Mouse (Mus musculus) inflammation-experienced regulatory T-cells, adult 6 months (primary cell): ENCODE results near the gene Cel. TPM values are rescaled to one million over a fixed set of nuclear protein-coding genes. Genes with fewer than 3 reads are reported as not detected.

Experiments
- ATAC-seq: one replicate; pipeline ENCODE4 v1.8.0; 2017
- polyA plus RNA-seq, 3 experiments: library from polyadenylated mRNA; unstranded; fragments of 100-300 nt; shearing (Covaris generic); gene quantifications; one replicate each; pipeline ENCODE4 v1.2.1; 2017

The Cel gene
- polyA plus RNA-seq = not detected

DNA sequence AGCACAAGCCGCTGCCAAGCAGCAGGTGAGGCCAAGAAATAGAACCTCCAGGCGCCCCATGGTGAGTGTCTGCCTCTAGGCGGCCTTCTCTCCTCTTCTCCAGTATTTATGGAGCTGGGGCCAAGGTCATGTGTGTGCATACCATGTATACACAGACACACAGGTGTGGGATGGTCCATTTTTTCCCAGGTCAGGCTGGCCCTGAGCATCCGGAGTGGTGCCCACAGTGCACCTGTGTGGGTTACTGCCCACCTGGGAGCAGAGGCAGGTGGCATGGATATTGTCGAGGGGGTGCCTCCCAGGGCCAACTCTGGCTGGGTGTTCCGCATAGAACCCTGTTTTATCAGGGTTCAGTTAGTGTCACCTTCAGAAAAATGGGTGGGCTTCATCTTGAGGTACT lies at the start of gene Cel:
TSS of gene Cel (minus strand) at position 101 of the 400 bp plus-strand sequence.
- ATAC-seq = no peak

DNA sequence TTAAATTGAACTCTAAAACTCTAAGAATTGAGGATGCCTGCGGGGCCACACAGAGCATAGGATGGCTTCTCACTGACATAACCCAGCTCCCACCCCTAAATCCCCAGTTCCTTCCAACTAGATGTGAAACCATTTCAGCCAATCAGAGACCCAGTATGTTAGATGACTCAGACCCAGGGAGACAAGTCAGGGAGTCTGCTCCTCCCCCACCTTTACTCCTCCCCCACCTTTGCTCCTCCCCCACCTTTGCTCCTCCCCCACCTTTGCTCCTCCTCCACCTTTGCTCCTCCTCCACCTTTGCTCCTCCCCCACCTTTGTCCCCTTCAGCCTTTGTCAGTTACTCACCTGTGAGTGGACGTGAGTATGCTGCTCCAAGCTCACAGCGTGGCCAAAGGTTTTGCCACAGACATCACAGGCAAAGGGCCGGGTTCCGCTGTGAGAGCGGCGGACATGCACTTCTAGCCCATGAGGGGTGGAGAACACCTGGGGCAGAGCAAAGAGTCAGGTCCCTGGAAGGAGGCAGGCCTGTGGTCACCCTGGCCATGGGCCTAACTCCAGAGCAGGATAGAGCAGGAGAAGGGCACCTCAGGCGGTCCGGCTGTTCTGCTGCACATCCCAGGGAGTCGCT lies 49.3 kb upstream of the Cel start:
- ATAC-seq = no peak

- no peak for ATAC-seq
Measured at GRCm38 (mm10) chr2:28611407-28611787, 48.2 kb upstream of the Cel start.

GRCm38 (mm10) chr2:28610716-28611406 lies 47.7 kb upstream of the Cel start:
- no peak for ATAC-seq

DNA sequence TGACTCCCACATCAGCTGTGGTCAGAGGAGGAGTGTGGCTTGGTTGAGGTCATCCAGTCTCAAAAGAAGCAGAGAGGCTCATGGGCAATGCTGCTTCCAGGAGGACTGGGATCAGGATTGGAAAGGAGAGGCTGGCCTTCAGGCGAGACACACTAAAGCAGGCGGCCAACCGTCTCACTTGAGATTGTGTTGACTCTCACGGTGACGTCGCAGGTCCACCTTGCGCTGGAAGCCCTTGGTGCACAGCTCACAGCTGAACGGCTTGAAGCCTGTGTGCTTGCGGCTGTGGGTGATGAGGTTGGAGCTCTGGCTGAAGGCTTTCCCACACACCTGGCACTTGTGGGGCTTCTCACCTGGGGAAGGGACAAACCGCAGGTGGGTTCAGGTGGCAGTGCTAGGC lies 46.6 kb upstream of the Cel start:
- no peak for ATAC-seq

- ATAC-seq = no peak
Measured at GRCm38 (mm10) chr2:28607341-28608165, 44.4 kb upstream of the Cel start.

DNA sequence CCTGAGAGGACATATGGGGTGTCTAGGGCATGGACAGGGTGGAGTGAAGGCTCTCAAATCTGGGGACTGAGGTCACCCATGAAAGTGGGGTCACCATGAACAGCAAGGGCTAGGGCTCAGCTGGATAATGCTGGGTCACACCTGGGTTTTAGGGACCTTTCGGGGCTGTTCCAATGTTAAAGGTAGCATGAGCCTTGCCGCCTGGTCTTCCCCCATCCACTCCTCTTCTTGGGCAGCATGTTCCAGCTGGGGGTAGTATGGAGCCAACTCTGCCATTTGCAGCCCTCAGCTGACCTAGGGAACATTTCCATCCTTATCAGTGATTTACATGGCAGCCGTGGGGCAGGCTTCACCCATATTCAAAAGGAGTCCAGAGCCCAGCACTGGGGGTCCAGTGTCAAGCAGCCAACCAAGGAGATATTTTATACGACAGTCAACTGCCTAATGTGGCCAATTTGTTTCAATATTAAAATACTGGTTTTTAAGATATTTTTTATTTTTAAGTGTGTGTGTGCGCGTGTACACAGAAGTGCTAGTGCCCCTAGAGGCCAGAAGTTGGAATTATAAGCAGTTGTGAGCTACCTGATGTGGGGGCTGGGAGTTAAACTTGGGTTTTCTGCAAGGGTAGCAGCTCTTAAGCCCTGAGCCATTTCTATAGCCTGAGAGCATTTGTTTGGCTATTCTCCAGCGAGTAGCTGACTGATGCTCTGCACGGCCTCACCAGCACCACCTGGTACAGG lies 43.6 kb upstream of the Cel start:
- ATAC-seq = no peak

DNA sequence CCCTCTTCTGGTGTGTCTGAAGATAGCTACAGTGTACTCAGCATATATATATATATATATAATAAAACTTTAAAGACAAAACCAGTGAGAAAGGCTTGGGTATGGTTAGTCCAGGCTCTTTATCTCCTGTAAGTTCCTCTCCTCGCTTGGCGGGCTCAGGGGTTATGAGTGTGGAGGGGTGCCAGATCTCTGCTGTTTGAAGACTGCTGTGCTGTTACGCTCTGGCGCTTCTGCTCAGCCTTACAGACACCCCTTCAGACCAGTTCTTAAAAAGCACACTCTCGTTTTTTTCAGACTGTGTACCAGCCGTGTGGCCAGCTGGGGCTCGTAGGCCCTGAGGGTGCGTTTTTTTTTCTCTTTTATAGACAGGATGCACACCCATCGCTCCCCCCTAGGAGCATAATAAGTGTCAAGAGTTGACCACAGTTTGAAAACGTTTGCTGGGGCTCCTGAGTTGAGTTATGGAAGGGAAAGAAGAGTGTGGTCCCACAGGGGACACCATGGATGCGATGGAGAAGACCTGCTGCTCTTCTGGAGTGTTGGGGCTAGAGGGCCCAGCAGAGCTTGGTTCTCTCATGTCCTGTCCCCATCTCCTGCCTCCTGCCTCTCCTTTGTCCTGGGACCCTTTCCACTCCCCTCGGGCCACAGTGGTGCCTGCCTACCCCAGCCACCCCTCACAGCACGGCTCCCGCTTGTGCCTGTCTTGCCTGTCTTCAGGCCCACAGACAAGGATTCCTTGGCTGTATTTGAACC lies 42.8 kb upstream of the Cel start:
- ATAC-seq = no peak

DNA sequence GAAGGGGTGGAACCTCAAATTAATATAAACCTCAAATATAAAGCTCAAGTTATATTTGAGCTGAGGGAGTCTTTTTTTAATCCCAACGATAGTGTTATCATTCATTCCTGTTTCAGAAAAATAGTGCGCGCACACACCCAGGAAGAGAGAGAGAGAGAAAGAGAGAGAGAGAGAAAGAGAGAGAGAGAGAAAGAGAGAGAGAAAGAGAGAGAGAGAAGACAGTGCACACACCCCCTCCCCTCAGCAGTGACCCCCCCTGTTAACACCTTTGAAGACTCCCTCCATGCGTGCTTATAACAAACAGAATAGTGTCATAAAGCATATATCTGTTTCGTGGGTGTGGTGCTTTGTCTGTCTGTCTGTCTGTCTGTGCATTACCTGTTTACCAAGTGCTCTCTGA lies 40.3 kb upstream of the Cel start:
- no peak for ATAC-seq

DNA sequence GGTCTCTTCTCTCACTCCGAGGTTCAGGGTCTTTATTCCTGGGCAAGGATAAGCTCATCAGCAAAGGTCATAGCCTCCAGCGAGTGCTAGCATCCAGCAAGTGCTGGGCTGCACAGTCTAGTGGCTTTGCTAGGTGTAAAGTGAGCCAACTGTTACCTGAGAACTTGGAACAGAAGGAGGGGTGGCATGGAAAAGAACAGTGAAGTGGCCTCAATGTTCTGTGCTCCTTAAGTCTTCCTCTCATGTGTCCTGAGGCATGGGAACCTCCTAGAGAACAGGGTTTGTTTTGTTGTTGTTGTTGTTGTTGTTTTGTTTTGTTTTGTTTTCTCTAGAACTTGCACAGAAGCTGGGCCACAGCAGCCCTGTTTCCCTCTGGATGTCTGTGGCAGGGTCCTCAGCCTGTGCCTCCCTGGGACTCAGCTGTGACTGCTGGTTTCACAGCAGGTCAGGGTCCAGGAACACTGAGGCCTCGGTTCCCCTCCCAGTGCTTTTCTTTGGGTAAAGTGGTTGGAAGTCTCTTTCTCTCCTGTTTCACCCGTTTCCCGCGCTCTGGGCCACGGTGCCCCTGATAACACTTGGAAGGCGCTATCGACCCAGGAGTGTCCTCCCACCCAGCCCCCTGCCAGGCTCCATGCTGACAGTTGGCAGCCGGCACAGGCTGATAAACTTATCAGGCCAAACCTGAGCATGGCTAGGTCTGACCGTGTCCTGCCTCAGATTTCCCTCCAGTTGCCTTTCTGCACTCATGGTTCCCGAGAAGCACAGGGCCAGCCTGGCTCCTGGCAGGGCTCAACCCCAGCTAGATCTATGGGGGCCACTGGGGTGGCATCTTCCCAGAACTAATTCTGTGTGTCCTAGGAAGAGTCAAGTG lies 38.8 kb upstream of the Cel start:
- no peak for ATAC-seq

GRCm38 (mm10) chr2:28599569-28599900 lies 36.3 kb upstream of the Cel start:
- no peak for ATAC-seq

GRCm38 (mm10) chr2:28598692-28599568 lies 35.7 kb upstream of the Cel start:
- no peak for ATAC-seq

- no peak for ATAC-seq
Measured at GRCm38 (mm10) chr2:28597733-28598547, 34.7 kb upstream of the Cel start.

DNA sequence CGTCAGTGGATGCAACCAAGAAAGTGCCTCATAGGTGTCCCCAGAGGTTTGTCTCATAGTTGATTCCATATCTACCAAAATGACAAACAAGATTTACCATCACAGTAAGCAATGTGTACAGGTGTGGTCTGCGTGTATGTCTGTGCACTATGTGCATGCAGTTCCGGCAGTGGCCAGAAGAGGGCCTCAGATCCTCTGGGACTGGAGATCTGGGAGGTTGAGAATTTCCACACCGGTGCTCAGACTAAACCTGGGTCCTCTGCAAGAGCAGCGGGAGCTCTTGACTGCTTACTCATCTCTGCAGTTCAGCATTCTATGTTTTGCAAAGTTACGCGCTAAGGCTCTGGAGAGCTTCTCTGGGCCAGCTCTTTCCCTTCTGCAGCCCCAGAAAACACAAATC lies 33.8 kb upstream of the Cel start:
- no peak for ATAC-seq

GRCm38 (mm10) chr2:28596021-28596420 lies 32.8 kb upstream of the Cel start:
- no peak for ATAC-seq

DNA sequence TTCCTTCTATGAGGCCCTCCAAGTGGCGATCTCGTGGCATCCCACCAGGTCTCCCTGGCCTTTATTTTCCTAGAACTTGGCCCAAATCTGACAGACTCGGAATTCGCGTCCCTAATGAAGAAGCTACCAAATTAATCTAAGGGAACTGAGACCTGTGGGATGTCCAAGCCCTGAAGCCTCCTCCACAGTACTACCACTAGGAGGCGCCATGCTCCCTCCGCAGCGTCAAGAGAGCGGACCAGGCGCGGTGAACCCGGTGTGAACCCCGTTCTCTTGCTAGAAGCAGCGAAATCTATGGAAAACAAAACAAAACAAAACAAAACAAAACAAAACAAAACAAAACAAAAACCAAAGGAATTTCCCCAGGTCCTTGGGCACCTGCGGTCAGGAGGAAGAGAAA lies 29.6 kb upstream of the Cel start:
- no peak for ATAC-seq

GRCm38 (mm10) chr2:28591479-28591878 lies 28.3 kb upstream of the Cel start:
- no peak for ATAC-seq

DNA sequence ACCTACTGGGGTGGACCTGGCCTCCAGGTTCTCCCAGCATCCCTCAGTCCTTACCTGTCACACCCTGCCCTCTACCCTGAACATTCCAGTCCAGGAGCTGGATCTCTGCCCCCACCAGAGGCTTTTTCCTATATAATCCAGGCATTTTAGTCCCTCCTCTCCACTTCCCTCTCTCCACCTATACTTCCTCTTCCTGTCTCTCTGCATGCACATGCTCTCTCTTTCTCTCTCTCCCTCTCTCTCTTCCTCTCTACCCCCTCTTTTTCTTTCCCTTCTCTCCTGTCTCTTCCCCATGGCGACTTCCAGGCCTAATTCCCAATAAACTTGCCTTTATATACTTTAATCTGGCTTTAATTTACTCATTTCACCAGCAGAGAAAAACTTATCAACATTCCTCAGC lies 25.4 kb upstream of the Cel start:
- no peak for ATAC-seq

- ATAC-seq = no peak
Measured at GRCm38 (mm10) chr2:28585730-28586129, 22.5 kb upstream of the Cel start.
